Mouse (Mus musculus): ENCODE measurements around the gene Zcchc13. TPM values are rescaled to one million over a fixed set of nuclear protein-coding genes. Genes with fewer than 3 reads are reported as not detected.

Zcchc13 gene
- polyA plus RNA-seq, 1 experiment, result not detected

- DNase-seq (ENCODE audit: low read depth), result peak; percentile 13
- TF ChIP-seq CTCF (IDR thresholded peaks at IDR 0.05; ENCODE audit: borderline replicate concordance, extremely low read depth, insufficient read depth, insufficient read length), result no peak
- TF ChIP-seq POLR2A (IDR thresholded peaks at IDR 0.05; ENCODE audit: borderline replicate concordance, extremely low read depth, insufficient read depth, insufficient read length, poor library complexity, severe bottlenecking), result no peak
Observed at GRCm38 (mm10) chrX:103617405-103618095, 12.8 kb upstream of the Zcchc13 start.

GRCm38 (mm10) chrX:103621799-103622198, 8.6 kb upstream of the Zcchc13 start:
- TF ChIP-seq CTCF (IDR thresholded peaks at IDR 0.05; ENCODE audit: borderline replicate concordance, extremely low read depth, insufficient read depth, insufficient read length) (no peak), POLR2A (IDR thresholded peaks at IDR 0.05; ENCODE audit: borderline replicate concordance, extremely low read depth, insufficient read depth, insufficient read length, poor library complexity, severe bottlenecking) (no peak)
- no peak for DNase-seq (ENCODE audit: low read depth)

DNA sequence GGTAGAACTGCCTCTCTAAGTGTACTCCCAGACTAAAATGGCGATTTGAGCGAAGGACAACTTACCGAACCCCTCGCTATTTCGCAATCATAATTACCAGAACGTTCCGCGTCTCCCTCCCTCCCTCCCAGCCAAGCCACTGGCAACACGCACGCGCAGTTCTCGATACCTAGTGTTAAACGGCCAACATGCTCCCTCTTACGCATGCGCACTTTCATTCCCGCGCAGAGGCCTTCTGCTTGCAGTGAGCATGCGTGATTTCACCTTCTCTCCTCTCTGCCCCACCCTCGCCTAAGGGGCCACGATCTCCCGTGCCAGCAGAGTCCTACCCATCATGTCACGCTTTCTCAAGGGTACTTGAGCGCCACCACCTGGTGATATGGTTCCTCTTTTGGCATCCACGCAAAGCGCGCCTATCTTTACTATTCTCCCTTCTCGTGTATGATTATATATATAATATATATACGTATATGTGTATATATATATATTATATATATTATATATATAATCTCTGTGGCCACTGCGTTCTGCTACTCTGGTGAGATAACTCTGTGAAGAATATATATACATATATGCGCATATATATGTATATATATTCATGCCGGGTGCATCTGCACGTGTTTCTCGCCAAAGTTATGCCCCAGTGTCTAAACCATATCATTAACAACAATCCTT, 8.0 kb upstream of the Zcchc13 start:
- TF ChIP-seq CTCF (IDR thresholded peaks at IDR 0.05; ENCODE audit: borderline replicate concordance, extremely low read depth, insufficient read depth, insufficient read length) (peak; percentile 66), POLR2A (IDR thresholded peaks at IDR 0.05; ENCODE audit: borderline replicate concordance, extremely low read depth, insufficient read depth, insufficient read length, poor library complexity, severe bottlenecking) (peak; percentile 46; the same call in 1 of the 2 replicates)
- DNase-seq (ENCODE audit: low read depth), result peak; percentile 100

- DNase-seq (ENCODE audit: low read depth), result peak; percentile 45
Observed at GRCm38 (mm10) chrX:103622935-103623280, 7.5 kb upstream of the Zcchc13 start.

DNA sequence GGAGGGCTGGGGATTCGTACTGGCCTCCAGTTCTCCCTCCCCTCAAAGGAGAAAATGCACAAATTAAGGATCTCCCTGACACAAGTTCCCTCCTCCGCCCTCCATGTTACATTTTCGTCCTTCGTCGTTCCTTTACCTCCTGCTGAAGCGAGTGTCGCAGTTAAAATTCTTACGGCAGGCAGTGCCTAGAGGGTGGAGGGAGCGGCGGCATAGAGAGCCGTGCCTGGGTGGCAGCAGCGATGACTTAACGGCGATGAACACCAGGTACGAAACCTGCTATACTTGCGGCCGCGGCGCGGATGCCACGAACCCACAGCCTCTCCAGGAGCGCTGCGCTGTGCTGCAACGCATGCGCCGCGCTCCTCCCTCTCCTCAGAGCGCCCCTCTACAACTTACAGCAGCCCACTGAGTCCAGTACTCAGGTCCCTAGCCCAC, 7.0 kb upstream of the Zcchc13 start:
- TF ChIP-seq POLR2A (IDR thresholded peaks at IDR 0.05; ENCODE audit: borderline replicate concordance, extremely low read depth, insufficient read depth, insufficient read length, poor library complexity, severe bottlenecking) (no peak), CTCF (IDR thresholded peaks at IDR 0.05; ENCODE audit: borderline replicate concordance, extremely low read depth, insufficient read depth, insufficient read length) (no peak)

More at GRCm38 (mm10) chrX:103622935-103623280, 7.5 kb upstream of the Zcchc13 start:
- no peak for TF ChIP-seq POLR2A (IDR thresholded peaks at IDR 0.05; ENCODE audit: borderline replicate concordance, extremely low read depth, insufficient read depth, insufficient read length, poor library complexity, severe bottlenecking)
- TF ChIP-seq CTCF (IDR thresholded peaks at IDR 0.05; ENCODE audit: borderline replicate concordance, extremely low read depth, insufficient read depth, insufficient read length), result no peak

GRCm38 (mm10) chrX:103624426-103625168, 5.8 kb upstream of the Zcchc13 start:
- DNase-seq (ENCODE audit: low read depth), result peak; percentile 68
- TF ChIP-seq CTCF (IDR thresholded peaks at IDR 0.05; ENCODE audit: borderline replicate concordance, extremely low read depth, insufficient read depth, insufficient read length) (peak; percentile 29; the same call in 1 of the 2 replicates), POLR2A (IDR thresholded peaks at IDR 0.05; ENCODE audit: borderline replicate concordance, extremely low read depth, insufficient read depth, insufficient read length, poor library complexity, severe bottlenecking) (no peak)

More for the DNA sequence above, 7.0 kb upstream of the Zcchc13 start:
- DNase-seq (ENCODE audit: low read depth), result peak; percentile 72

DNA sequence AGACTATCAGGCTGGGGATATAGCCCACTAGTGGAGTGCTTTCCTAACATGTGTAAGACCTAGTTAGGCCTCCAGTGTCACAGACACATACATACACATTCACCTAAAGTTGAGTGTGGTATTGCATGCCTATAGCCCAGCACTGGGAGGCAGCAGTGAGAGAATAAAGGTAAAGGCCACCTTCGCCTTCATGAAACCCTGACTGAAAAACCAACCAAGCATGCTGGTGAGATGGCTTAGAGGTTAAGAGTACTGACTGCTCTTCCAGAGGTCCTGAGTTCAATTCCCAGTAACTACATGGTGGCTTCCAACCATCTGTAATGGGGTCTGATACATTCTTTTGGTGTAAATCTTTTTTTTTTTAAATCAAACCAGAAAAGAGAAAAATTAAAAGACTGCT, 1.5 kb upstream of the Zcchc13 start:
- TF ChIP-seq CTCF (IDR thresholded peaks at IDR 0.05; ENCODE audit: borderline replicate concordance, extremely low read depth, insufficient read depth, insufficient read length), result peak; percentile 12; the same call in 1 of the 2 replicates
- TF ChIP-seq POLR2A (IDR thresholded peaks at IDR 0.05; ENCODE audit: borderline replicate concordance, extremely low read depth, insufficient read depth, insufficient read length, poor library complexity, severe bottlenecking), result no peak
- DNase-seq (ENCODE audit: low read depth), result peak; percentile 13

DNA sequence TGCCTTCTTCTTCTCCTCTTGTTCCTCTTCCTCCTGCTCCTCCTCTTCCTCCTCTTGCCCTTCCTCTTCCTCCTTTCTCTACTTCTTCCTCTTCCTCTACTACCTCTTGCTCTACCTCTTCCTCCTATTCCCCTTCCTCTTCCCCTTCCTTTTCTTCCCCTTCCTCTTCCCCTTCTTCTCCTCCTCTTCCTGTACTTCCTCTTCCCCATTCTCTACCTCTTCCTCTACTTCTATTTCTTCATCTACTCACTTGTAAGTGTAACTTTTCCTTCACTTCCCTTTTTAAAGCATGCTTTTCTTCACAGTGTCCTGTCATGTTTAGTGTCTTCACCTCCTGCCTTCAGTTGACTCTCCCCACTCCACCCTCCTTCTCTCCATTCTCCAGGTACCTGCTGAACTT, 3.5 kb downstream of the Zcchc13 start:
- TF ChIP-seq CTCF (IDR thresholded peaks at IDR 0.05; ENCODE audit: borderline replicate concordance, extremely low read depth, insufficient read depth, insufficient read length) (no peak), POLR2A (IDR thresholded peaks at IDR 0.05; ENCODE audit: borderline replicate concordance, extremely low read depth, insufficient read depth, insufficient read length, poor library complexity, severe bottlenecking) (no peak)
- DNase-seq (ENCODE audit: low read depth), result no peak

DNA sequence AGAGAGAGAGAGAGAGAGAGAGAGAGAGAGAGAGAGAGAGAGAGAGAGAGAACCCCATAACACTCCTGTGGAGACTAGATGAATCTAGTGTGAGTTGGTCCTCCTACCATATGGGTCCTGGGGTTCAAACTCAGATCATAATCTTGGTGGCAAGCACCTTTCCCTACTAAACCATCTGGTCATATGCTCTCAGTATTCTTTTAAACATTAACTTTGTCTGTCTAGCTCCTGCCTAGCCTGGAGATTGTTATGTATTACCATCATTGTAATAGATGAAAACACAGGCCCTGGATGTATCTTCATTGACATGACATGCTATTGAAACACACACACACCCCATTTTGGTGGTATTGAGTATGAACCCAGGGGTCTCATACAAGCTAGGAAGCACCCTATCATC, 5.6 kb downstream of the Zcchc13 start:
- TF ChIP-seq POLR2A (IDR thresholded peaks at IDR 0.05; ENCODE audit: borderline replicate concordance, extremely low read depth, insufficient read depth, insufficient read length, poor library complexity, severe bottlenecking) (no peak), CTCF (IDR thresholded peaks at IDR 0.05; ENCODE audit: borderline replicate concordance, extremely low read depth, insufficient read depth, insufficient read length) (no peak)
- DNase-seq (ENCODE audit: low read depth), result no peak

- DNase-seq (ENCODE audit: low read depth), result no peak
- TF ChIP-seq POLR2A (IDR thresholded peaks at IDR 0.05; ENCODE audit: borderline replicate concordance, extremely low read depth, insufficient read depth, insufficient read length, poor library complexity, severe bottlenecking), result no peak
- TF ChIP-seq CTCF (IDR thresholded peaks at IDR 0.05; ENCODE audit: borderline replicate concordance, extremely low read depth, insufficient read depth, insufficient read length), result no peak
Observed at GRCm38 (mm10) chrX:103638566-103638965, 8.2 kb downstream of the Zcchc13 start.

GRCm38 (mm10) chrX:103644301-103644700, 13.9 kb downstream of the Zcchc13 start:
- TF ChIP-seq POLR2A (IDR thresholded peaks at IDR 0.05; ENCODE audit: borderline replicate concordance, extremely low read depth, insufficient read depth, insufficient read length, poor library complexity, severe bottlenecking) (no peak), CTCF (IDR thresholded peaks at IDR 0.05; ENCODE audit: borderline replicate concordance, extremely low read depth, insufficient read depth, insufficient read length) (no peak)
- DNase-seq (ENCODE audit: low read depth), result no peak
